Mouse (Mus musculus) CH12.LX (cell line): ENCODE data around the gene Slc20a1. TPM values are rescaled to one million over a fixed set of nuclear protein-coding genes. Genes with fewer than 3 reads are reported as not detected.

ENCODE experiments used
- DNase-seq: peaks from one replicate; pipeline ENCODE4 v3.0.0-alpha.2; 2013; ENCODE audit errors: extremely low read depth
- H3K27ac ChIP-seq: 2 replicates; pipeline ENCODE4 v1.5.1; 2012; ENCODE audit warnings: low read depth, mild to moderate bottlenecking, control low read depth, moderate library complexity; ENCODE audit not compliant: insufficient read depth
- H3K27me3 ChIP-seq: replicated peaks from 2 replicates; pipeline ENCODE3; 2012; ENCODE audit warnings: inconsistent platforms
- H3K36me3 ChIP-seq, 2 experiments: replicated peaks in 1 of 2; 2 replicates each; pipeline versions ENCODE3 to v1.6.1; 2012; ENCODE audit warnings: inconsistent platforms in 1 of 2, low read length in 1 of 2, mild to moderate bottlenecking in 1 of 2, mixed read lengths in 1 of 2, moderate library complexity in 1 of 2; ENCODE audit not compliant: control insufficient read depth in 1 of 2, insufficient read depth in 1 of 2
- H3K4me1 ChIP-seq, 2 experiments: 2 replicates each; pipeline ENCODE4 v1.6.1; 2012; ENCODE audit warnings: inconsistent platforms in 1 of 2, moderate library complexity in 1 of 2; ENCODE audit not compliant: insufficient read depth in 2 of 2, control insufficient read depth in 1 of 2
- H3K4me2 ChIP-seq: 2 replicates; pipeline ENCODE4 v1.6.1; 2012; ENCODE audit warnings: low read depth, mild to moderate bottlenecking, control low read depth; ENCODE audit not compliant: poor library complexity, insufficient read depth, severe bottlenecking
- H3K4me3 ChIP-seq, 3 experiments: fragments of 150-350 bp in 1 of 3; sonication (generic) in 1 of 3; replicated peaks in 1 of 3; 2 replicates each; pipeline versions ENCODE3 to v1.5.1; 2011 to 2012; ENCODE audit warnings: low read depth in 2 of 3, low read length in 2 of 3, mild to moderate bottlenecking in 2 of 3, moderate library complexity in 2 of 3, control low read depth in 1 of 3, improper control_type of control experiment in 1 of 3, inconsistent platforms in 1 of 3, mixed read lengths in 1 of 3; ENCODE audit not compliant: poor library complexity in 1 of 3
- H3K79me2 ChIP-seq: replicated peaks from 2 replicates; pipeline ENCODE4 v1.6.1; 2012; ENCODE audit warnings: mild to moderate bottlenecking, moderate library complexity; ENCODE audit not compliant: control insufficient read depth, poor library complexity, insufficient read depth, severe bottlenecking; ENCODE audit errors: extremely low read depth
- H3K9ac ChIP-seq: 2 replicates; pipeline ENCODE4 v1.6.1; 2012; ENCODE audit warnings: low read depth, mild to moderate bottlenecking, control low read depth, moderate library complexity; ENCODE audit not compliant: insufficient read depth
- H3K9me3 ChIP-seq: replicated peaks from 2 replicates; pipeline ENCODE3; 2012; ENCODE audit warnings: low read length, inconsistent platforms, mixed read lengths
- BHLHE40 ChIP-seq: IDR thresholded peaks from 2 replicates; pipeline ENCODE4 v1.6.1; 2011; ENCODE audit warnings: mild to moderate bottlenecking, low read depth, low read length, improper control_type of control experiment
- CHD1 ChIP-seq: IDR thresholded peaks from 2 replicates; pipeline ENCODE4 v1.6.1; 2012; ENCODE audit warnings: low read depth, low read length, improper control_type of control experiment, inconsistent platforms
- CHD2 ChIP-seq: IDR thresholded peaks from 2 replicates; pipeline ENCODE4 v1.6.1; 2011; ENCODE audit warnings: low read length, improper control_type of control experiment
- E2F4 ChIP-seq: IDR thresholded peaks from 2 replicates; pipeline ENCODE4 v1.6.1; 2011; ENCODE audit warnings: low read depth, low read length, improper control_type of control experiment; ENCODE audit not compliant: insufficient replicate concordance
- EP300 ChIP-seq: IDR thresholded peaks from 2 replicates; pipeline ENCODE4 v1.6.1; 2011; ENCODE audit warnings: low read length, improper control_type of control experiment
- GABPA ChIP-seq: IDR thresholded peaks from 2 replicates; pipeline ENCODE4 v1.6.1; 2012; ENCODE audit warnings: low read depth, low read length, improper control_type of control experiment, inconsistent platforms; ENCODE audit not compliant: insufficient replicate concordance
- HCFC1 ChIP-seq: IDR thresholded peaks from 2 replicates; pipeline ENCODE4 v1.6.1; 2012; ENCODE audit warnings: low read depth, mild to moderate bottlenecking, inconsistent platforms, low read length, improper control_type of control experiment
- JUN ChIP-seq: IDR thresholded peaks from 2 replicates; pipeline ENCODE4 v1.6.1; 2011; ENCODE audit warnings: low read depth, mild to moderate bottlenecking, low read length, improper control_type of control experiment, moderate library complexity; ENCODE audit not compliant: insufficient read depth
- JUND ChIP-seq: conservative IDR thresholded peaks from 2 replicates; pipeline ENCODE4 v1.6.1; 2011; ENCODE audit warnings: low read depth, low read length, improper control_type of control experiment
- KAT2A ChIP-seq: IDR thresholded peaks from 2 replicates; pipeline ENCODE4 v1.6.1; 2012; ENCODE audit warnings: low read length, improper control_type of control experiment, inconsistent platforms; ENCODE audit not compliant: insufficient replicate concordance
- MAZ ChIP-seq: IDR thresholded peaks from 2 replicates; pipeline ENCODE4 v1.6.1; 2012; ENCODE audit warnings: low read depth, mild to moderate bottlenecking, inconsistent platforms, low read length, improper control_type of control experiment, moderate library complexity
- MEF2A ChIP-seq: IDR thresholded peaks from 2 replicates; pipeline ENCODE4 v1.6.1; 2014; ENCODE audit warnings: low read depth, mild to moderate bottlenecking, inconsistent platforms, low read length, improper control_type of control experiment, borderline replicate concordance
- MXI1 ChIP-seq: IDR thresholded peaks from 2 replicates; pipeline ENCODE4 v1.6.1; 2011; ENCODE audit warnings: mild to moderate bottlenecking, low read depth, low read length, improper control_type of control experiment
- MYC ChIP-seq: IDR thresholded peaks from 2 replicates; pipeline ENCODE4 v1.6.1; 2011; ENCODE audit warnings: low read depth, mild to moderate bottlenecking, improper control_type of control experiment, low read length
- NELFE ChIP-seq: IDR thresholded peaks from 2 replicates; pipeline ENCODE4 v1.6.1; 2011; ENCODE audit warnings: low read depth, low read length, improper control_type of control experiment
- NRF1 ChIP-seq: IDR thresholded peaks from 2 replicates; pipeline ENCODE4 v1.6.1; 2014; ENCODE audit warnings: low read depth, mild to moderate bottlenecking, inconsistent platforms, low read length, improper control_type of control experiment, moderate library complexity
- PAX5 ChIP-seq: IDR thresholded peaks from 2 replicates; pipeline ENCODE4 v1.6.1; 2012; ENCODE audit warnings: low read length, inconsistent platforms, mixed read lengths
- RAD21 ChIP-seq: IDR thresholded peaks from 2 replicates; pipeline ENCODE4 v1.6.1; 2011; ENCODE audit warnings: low read depth, mild to moderate bottlenecking, low read length, improper control_type of control experiment, moderate library complexity
- RCOR1 ChIP-seq: conservative IDR thresholded peaks from 2 replicates; pipeline ENCODE4 v1.6.1; 2012; ENCODE audit warnings: low read depth, mild to moderate bottlenecking, inconsistent platforms, low read length, improper control_type of control experiment
- SIN3A ChIP-seq: IDR thresholded peaks from 2 replicates; pipeline ENCODE4 v1.6.1; 2012; ENCODE audit warnings: low read length, improper control_type of control experiment, inconsistent platforms
- SMC3 ChIP-seq: IDR thresholded peaks from 2 replicates; pipeline ENCODE4 v1.6.1; 2011; ENCODE audit warnings: low read depth, low read length, improper control_type of control experiment
- TCF12 ChIP-seq: IDR thresholded peaks from 2 replicates; pipeline ENCODE4 v1.6.1; 2014; ENCODE audit warnings: low read depth, mild to moderate bottlenecking, inconsistent platforms, low read length, improper control_type of control experiment
- UBTF ChIP-seq: IDR thresholded peaks from 2 replicates; pipeline ENCODE4 v1.6.1; 2012; ENCODE audit warnings: low read depth, mild to moderate bottlenecking, inconsistent platforms, low read length, improper control_type of control experiment, moderate library complexity
- USF1 ChIP-seq: IDR thresholded peaks from 2 replicates; pipeline ENCODE4 v1.6.1; 2014; ENCODE audit warnings: low read depth, mild to moderate bottlenecking, inconsistent platforms, low read length, improper control_type of control experiment
- USF2 ChIP-seq: conservative IDR thresholded peaks from 2 replicates; pipeline ENCODE4 v1.6.1; 2011; ENCODE audit warnings: low read depth, low read length, improper control_type of control experiment
- ZMIZ1 ChIP-seq: IDR thresholded peaks from 2 replicates; pipeline ENCODE4 v1.6.1; 2012; ENCODE audit warnings: low read depth, mild to moderate bottlenecking, inconsistent platforms, low read length, improper control_type of control experiment
- dilution Hi-C: fragments of 300-500 bp; cut with MboI; formaldehyde crosslinking; loops from 2 replicates; pipeline ENCODE4 v1.14.3; 2020; ENCODE audit warnings: low sequenced_read_pairs; ENCODE audit not compliant: extremely low pct_unique_long_range_greater_than_20kb, extremely low pct_ligation_motif_present
- in situ Hi-C: fragments of 300-500 bp; cut with MboI; formaldehyde crosslinking; loops from 3 replicates; pipeline ENCODE4 v1.14.3; 2019; ENCODE audit warnings: low sequenced_read_pairs, low pct_ligation_motif_present, low pct_unique_long_range_greater_than_20kb, mixed read lengths
- polyA plus RNA-seq: library from polyadenylated mRNA; unstranded; fragments of >175 nt; gene quantifications from 2 replicates; pipeline ENCODE4 v1.2.1, GENCODE M21; 2012; ENCODE audit warnings: low read depth; ENCODE audit not compliant: insufficient read length
- total RNA-seq, 2 experiments: library from RNA; depleted of rRNA; stranded (reverse); fragments of 300-350 nt in 1 of 2; fragments of >200 nt in 1 of 2; gene quantifications; 2 replicates each; pipeline ENCODE4 v1.2.3; 2012 to 2014

Gene Slc20a1
- total and polyA plus RNA-seq, 3 experiments, result 43.1 to 78.2 (median 72.1) TPM

DNA sequence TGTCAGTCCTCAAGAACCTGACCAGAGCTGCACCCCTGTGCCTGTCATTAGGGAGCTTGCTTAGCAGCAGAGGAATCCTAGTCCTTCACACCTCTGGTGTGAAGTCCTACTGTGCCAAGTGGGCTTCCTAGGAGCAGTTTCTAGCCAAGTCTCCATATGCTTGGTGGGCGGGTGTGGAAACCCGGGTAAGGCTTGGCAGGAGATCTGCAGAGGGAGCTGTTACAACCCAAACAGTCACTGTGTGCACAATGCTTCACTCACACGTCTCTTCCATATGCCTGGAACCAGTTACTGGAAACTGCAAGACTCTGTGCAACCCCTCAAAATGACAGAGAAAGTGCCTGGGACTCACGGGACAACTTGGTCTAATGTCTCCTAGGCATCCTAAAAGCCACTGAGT is 33.5 kb downstream of the Slc20a1 start:
- Histone ChIP-seq H3K27me3 (no peaks in the 10 kb centered on the region), H3K79me2 (no peaks in the 10 kb centered on the region), H3K27ac (no peak overlapping the region), H3K4me1 (0 out of 4 replicates have a peak, but pooled peaks cover 0 to 6% of the 10 kb centered on the region in 2 experiments), H3K36me3 (no peaks in the 10 kb centered on the region), H3K4me3 (no peak overlapping the region), H3K9ac (no peak overlapping the region), H3K4me2 (no peak overlapping the region), H3K9me3 (no peaks in the 10 kb centered on the region)
- dilution Hi-C loops (no loop called here), in situ Hi-C loops (no loop called here)
- TF ChIP-seq SIN3A, result no peak
- no peak for TF ChIP-seq HCFC1
- no peak for TF ChIP-seq RAD21
- TF ChIP-seq ZMIZ1, result no peak
- TF ChIP-seq EP300, result no peak
- TF ChIP-seq JUN, result no peak
- TF ChIP-seq JUND, result no peak
- no peak for TF ChIP-seq GABPA
- no peak for TF ChIP-seq MYC
- TF ChIP-seq CHD1, result no peak
- no peak for TF ChIP-seq BHLHE40
- TF ChIP-seq USF1, result no peak
- no peak for TF ChIP-seq KAT2A
- TF ChIP-seq UBTF, result no peak
- TF ChIP-seq MEF2A, result no peak
- TF ChIP-seq MXI1, result no peak
- no peak for DNase-seq

DNA sequence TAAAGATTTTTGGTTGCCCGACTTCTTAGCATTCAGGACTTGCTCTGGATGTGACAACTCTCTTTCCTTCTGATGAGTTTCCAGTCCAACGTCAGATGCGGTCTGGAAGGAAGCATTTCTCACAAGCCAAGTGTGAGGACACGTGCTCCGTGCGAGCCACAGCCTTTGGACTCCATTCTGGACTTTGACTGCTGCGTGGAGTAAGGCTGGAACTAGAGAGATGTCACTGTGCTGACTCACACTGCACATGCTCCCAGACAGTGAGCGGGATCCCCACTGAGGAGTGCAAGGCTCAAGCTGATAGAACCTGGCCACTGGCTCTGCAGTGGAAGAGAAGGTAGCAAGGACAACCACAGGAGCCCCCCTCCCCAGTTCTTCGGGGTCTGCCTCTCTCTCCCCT is 33.9 kb downstream of the Slc20a1 start:
- no peak for DNase-seq
- Histone ChIP-seq H3K79me2 (no peaks in the 10 kb centered on the region), H3K4me2 (no peak overlapping the region), H3K27me3 (no peaks in the 10 kb centered on the region), H3K27ac (no peak overlapping the region), H3K9ac (no peak overlapping the region), H3K4me1 (0 out of 4 replicates have a peak, but pooled peaks cover 0 to 6% of the 10 kb centered on the region in 2 experiments), H3K36me3 (no peaks in the 10 kb centered on the region), H3K9me3 (no peaks in the 10 kb centered on the region)
- in situ Hi-C loops, result no loop called here
- dilution Hi-C loops, result no loop called here
- no peak for TF ChIP-seq CHD1
- no peak for TF ChIP-seq NELFE
- no peak for TF ChIP-seq TCF12
- TF ChIP-seq RCOR1, result no peak
- no peak for TF ChIP-seq CHD2
- TF ChIP-seq MXI1, result no peak
- no peak for TF ChIP-seq USF2
- no peak for TF ChIP-seq RAD21
- no peak for TF ChIP-seq SMC3
- no peak for TF ChIP-seq NRF1
- TF ChIP-seq JUN, result no peak
- no peak for TF ChIP-seq GABPA
- no peak for TF ChIP-seq PAX5
- TF ChIP-seq E2F4, result no peak
- TF ChIP-seq USF1, result no peak
- no peak for TF ChIP-seq HCFC1
- TF ChIP-seq MAZ, result no peak
- TF ChIP-seq MYC, result no peak
- TF ChIP-seq, all 38 proteins: peak for 0
- H3K4me3 ChIP-seq, result no peak overlapping the region
